Mouse (Mus musculus) urinary bladder, postnatal 4 days (tissue): Measurements from ENCODE around the gene Obp2a.
"Not testable (repeated sequence)": the region's sequence is repeated elsewhere in the genome, so short reads cannot be mapped to it uniquely, and the experiment has no call there.

ENCODE experiments used
- DNase-seq, 2 experiments: peaks; one replicate each; pipeline ENCODE4 v3.0.0; 2021 to 2022; ENCODE audit warnings: low spot score in 2 of 2

Gene Obp2a

GRCm38 (mm10) chr2:25699743-25700142, at the start of gene Obp2a:
TSS of gene Obp2a (plus strand) at chr2:25700043.
- DNase-seq: not testable (repeated sequence)

- no peak for DNase-seq
Measured at GRCm38 (mm10) chr2:25652902-25653301, 46.9 kb upstream of the Obp2a start, which contains the start of gene Lcn8. TSS of gene Lcn8 (plus strand) at chr2:25653120.

GRCm38 (mm10) chr2:25654502-25654901, 45.3 kb upstream of the Obp2a start:
- DNase-seq: no peak

- no peak for DNase-seq
Measured at GRCm38 (mm10) chr2:25656691-25657090, 43.2 kb upstream of the Obp2a start.

- DNase-seq: no peak
Measured at GRCm38 (mm10) chr2:25657246-25657645, 42.6 kb upstream of the Obp2a start.

GRCm38 (mm10) chr2:25657652-25658051, 42.2 kb upstream of the Obp2a start, which contains the start of gene Lcn5:
TSS of gene Lcn5 (plus strand) at chr2:25657952.
- DNase-seq: no peak

GRCm38 (mm10) chr2:25660279-25660678, 39.6 kb upstream of the Obp2a start:
- DNase-seq: no peak

GRCm38 (mm10) chr2:25661245-25661970, 38.4 kb upstream of the Obp2a start:
- DNase-seq: no peak

- DNase-seq: no peak
Measured at GRCm38 (mm10) chr2:25663511-25663910, 36.3 kb upstream of the Obp2a start.

GRCm38 (mm10) chr2:25664125-25664524, 35.7 kb upstream of the Obp2a start:
- no peak for DNase-seq

- DNase-seq: no peak
Measured at GRCm38 (mm10) chr2:25666516-25666915, 33.3 kb upstream of the Obp2a start.

- no peak for DNase-seq
Measured at GRCm38 (mm10) chr2:25676486-25676885, 23.4 kb upstream of the Obp2a start, which contains the start of gene Lcn6. TSS of gene Lcn6 (plus strand) at chr2:25676786.

GRCm38 (mm10) chr2:25679559-25679958, 20.3 kb upstream of the Obp2a start:
- no peak for DNase-seq

GRCm38 (mm10) chr2:25682426-25682825, 17.4 kb upstream of the Obp2a start, which contains the start of gene Lcn10:
TSS of gene Lcn10 (plus strand) at chr2:25682726.
- DNase-seq: no peak

- no peak for DNase-seq
Measured at GRCm38 (mm10) chr2:25686941-25687340, 12.9 kb upstream of the Obp2a start.

- peak; percentile 38 to 77 for DNase-seq
Measured at GRCm38 (mm10) chr2:25694605-25695004, 5.2 kb upstream of the Obp2a start.

- no peak for DNase-seq
Measured at GRCm38 (mm10) chr2:25696951-25697350, 2.9 kb upstream of the Obp2a start.

- DNase-seq: no peak
Measured at GRCm38 (mm10) chr2:25698696-25699095, 1.1 kb upstream of the Obp2a start.

GRCm38 (mm10) chr2:25701001-25701400, 1.2 kb downstream of the Obp2a start:
- DNase-seq: no peak

- DNase-seq: no peak
Measured at GRCm38 (mm10) chr2:25703706-25704105, 3.9 kb downstream of the Obp2a start.

GRCm38 (mm10) chr2:25706643-25707481, 7.0 kb downstream of the Obp2a start, which contains the start of gene Bmyc:
TSS of gene Bmyc (plus strand) at chr2:25706739.
- DNase-seq: peak; percentile 74 to 76

GRCm38 (mm10) chr2:25708121-25708520, 8.3 kb downstream of the Obp2a start:
- DNase-seq: no peak
